Mouse (Mus musculus) adrenal gland, postnatal 36 days (tissue): ENCODE measurements around the gene Add3. TPM values are rescaled to one million over a fixed set of nuclear protein-coding genes. Genes with fewer than 3 reads are reported as not detected.

Experiments
- DNase-seq, 2 experiments: peaks; one replicate each; pipeline ENCODE4 v3.0.0; 2021; ENCODE audit warnings: mixed read lengths in 1 of 2
- total RNA-seq, 2 experiments: library from RNA; stranded (reverse); gene quantifications; 2 replicates each; pipeline ENCODE4 v1.2.3; 2021

The Add3 gene
- total RNA-seq, 2 experiments from 2014 or later, result 36.6 to 52.5 TPM

DNA sequence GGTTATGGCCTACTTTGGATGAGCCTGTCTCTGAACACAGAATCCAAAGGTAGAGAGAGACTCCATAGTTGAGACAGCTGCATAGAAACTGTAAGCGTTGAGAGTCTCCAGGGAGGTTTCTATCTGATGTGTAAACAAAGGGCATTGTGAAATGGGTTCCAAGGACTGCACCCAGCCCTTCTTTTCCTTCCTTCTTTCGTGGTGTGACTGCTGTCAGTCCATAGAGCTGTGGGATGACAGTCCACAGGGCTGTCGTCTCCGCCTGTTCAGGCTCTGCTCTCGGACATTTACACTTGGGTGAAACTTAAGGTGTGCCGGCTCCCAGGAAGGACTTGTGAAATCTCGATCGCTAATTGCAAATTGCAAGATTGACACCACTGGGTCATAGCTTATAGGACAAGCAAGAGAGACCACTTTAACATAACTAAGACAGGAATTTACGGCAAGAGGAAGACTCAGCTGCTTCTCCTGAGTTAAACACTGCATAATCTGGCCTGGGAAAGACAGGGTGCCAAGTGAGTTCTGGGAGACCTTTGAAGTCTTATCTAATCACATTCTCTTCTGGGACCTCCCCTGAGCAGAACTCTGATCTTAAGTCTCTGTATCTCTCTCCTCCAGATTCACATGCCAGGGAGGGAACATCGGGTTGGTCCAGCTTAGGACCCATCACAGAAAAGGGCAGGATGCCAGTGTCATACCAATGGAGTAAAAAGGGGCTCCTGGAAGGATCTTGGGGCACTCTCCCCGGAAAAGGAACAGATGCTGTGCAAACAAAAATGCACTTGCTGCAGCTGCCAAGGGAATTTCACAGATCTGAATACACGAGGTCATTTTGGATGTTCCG is 11.5 kb upstream of the Add3 start:
- DNase-seq, result no peak

DNA sequence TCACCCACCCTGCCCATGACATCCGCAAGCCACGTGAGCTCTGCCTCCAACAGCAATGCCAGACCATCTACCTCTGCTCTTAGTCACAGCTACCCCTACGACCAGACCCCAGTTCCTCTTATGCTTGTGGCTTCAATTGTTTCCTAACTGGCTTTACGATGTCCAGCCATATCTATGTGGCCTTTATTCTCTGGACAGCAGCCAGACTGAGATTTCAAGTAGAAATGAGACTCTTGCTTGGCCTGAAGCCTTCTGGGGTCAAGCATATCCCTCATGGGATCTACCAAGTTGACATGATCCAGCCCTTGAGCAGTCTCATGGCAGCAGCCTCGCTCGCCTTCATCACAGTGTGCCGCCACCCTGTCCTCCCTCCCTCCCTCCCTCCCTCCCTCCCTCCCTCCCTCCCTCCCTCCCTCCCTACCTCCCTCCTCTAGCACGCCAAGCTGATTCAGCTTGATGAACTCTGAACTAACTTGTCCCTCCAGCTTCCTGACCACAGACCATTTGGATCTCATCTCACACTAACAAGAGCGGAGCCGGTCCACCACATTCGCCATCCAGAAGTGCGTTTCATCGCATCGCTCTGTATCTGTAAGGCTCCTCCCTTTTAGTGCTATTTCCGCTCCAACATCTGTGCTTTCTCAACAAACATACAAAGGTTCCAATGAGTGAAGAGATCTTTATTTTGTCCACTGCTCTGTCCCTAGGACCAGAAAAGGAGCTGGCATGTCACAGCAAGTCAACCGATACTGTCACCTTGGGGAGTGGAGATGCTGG is 9.7 kb upstream of the Add3 start:
- no peak for DNase-seq

DNA sequence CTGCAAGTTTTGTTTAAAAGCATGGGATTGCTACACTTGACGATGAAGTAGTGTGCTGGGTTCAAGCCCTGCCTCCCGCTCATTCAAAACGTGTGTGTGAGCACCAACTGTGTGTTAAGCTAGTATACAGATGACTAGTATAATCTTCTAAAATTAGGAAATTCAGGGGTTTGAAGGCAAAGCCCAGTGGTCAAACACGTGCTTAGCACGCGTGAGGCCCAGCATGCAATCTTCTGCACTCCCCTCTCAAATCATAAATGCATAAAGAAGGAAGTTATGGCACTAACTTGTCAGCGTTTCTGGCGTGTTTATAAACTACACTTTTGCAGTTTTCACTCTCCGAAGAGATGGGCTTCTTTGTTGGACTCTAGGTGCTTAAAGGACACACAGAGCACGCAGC is 7.8 kb upstream of the Add3 start:
- DNase-seq, result no peak

DNA sequence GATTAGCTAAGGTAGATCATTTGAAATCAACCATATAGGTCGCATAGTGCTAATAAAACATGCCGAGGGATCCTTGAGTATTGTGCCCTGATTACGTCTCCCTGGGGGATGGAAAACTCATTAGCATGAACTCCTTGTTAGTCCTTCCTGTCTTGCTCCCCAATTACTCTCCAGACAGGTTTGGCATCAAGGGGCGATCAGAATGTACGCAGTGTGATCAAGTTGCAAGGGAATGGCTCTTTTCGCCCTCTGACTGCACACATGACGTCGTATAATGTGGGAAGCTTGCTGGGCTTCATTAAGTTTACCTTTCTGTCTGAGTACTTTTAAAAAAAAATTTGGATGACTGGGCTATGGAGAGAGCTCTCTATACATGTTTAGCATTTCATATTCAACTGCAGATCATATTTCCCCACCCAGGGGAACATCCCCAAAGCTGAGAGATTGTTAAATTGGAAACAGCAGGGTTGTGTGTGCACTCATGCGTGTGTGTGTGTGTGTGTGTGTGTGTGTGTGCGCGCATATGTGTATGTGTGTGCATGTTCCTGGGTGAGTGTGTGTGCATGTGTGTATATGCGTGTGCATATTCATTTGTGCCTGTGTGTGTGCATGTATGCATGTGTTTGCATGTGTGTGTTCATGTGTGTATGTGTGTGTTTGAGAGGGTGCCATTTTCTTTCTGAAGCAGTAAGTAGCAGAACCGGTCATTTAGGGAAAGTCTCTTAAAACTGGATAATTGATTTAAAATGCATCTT is 3.7 kb upstream of the Add3 start:
- no peak for DNase-seq

DNA sequence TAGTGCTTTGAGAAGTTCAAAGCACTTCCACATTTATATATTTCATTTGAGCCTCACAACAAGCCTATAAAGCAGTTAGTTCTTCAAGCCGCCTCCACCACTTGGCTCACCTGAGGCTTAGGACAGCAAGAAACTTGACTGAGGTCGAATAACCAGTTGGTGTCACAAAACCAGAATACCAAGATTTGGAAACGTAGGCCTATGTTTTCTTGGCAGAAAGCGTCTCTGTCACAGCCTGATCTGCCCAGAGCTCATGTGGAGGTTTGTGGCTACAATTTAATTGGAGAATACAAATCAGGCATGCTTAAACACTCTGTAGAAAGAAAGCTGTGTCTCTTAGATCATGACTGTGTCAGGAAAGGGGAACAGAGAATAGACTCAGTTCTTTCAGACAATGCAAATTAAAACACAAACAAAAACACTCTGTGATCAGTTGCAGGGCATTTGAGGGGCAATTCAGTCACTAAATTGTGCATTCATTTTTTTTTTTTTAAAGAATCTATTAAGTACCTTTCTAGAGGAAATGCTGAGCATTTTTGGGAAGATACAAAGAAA is 3.0 kb upstream of the Add3 start:
- no peak for DNase-seq

DNA sequence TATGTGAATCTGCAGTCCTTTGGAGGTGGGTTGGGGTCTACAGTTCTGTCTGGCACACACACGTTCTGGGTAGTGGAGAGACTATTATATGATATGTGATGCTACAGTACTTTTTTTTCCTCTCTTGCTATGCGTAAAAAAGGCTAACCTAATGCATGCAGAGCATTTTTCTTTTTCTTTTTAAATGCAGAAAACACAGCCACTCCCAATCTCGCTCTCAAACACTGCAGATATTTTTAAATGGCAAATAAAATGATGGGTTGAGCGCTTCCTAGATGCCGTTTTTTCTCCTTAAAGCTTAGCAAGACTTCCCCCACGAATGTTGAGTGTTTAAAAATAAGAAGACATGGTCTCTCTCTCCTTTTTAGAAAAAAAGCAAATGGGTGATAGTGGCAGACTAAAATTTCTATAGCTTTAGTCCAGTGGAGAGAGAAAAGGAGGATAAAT is 584 bp downstream of the Add3 start:
- DNase-seq, result no peak

DNA sequence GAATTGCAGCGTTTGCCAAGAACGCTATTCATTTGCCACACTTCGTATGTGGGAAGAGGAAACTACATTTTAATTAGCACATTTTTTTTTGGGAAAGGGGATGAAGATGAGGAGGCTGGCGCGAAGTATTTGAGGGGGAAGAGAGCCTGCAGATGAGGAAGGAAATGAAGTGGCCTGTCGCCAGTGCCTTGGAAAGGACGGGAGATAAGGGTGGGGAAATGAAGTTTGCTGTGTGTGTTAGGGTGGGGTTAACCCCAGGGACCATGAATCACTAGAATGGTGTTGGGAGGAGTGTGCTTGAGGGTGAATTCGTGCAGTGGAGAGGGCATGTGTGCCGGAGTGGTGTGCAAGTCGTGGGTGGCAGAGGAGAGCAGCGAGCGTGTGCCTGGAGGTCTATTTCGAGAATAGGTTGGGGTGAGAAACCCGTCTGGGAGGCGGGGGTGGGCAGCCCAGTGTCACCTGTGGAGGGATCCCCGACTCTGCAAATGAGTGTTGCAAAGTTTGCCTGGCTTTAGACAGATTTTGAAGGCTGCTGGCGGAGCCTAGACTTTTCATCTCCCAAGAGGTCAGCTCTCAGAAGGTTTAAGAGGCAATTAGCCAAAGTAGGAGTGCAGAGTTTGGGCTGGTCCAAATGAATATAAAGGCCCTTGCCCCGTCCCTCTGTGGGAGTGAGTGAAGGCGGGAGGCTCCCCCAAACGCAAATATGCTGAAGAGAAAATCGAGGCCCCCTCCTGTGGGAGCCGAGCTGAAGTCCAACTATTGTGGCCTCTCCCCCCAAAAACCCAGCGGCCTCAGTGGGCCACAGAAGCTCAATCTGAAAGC is 1.2 kb downstream of the Add3 start:
- peak; percentile 46 to 61 for DNase-seq

DNA sequence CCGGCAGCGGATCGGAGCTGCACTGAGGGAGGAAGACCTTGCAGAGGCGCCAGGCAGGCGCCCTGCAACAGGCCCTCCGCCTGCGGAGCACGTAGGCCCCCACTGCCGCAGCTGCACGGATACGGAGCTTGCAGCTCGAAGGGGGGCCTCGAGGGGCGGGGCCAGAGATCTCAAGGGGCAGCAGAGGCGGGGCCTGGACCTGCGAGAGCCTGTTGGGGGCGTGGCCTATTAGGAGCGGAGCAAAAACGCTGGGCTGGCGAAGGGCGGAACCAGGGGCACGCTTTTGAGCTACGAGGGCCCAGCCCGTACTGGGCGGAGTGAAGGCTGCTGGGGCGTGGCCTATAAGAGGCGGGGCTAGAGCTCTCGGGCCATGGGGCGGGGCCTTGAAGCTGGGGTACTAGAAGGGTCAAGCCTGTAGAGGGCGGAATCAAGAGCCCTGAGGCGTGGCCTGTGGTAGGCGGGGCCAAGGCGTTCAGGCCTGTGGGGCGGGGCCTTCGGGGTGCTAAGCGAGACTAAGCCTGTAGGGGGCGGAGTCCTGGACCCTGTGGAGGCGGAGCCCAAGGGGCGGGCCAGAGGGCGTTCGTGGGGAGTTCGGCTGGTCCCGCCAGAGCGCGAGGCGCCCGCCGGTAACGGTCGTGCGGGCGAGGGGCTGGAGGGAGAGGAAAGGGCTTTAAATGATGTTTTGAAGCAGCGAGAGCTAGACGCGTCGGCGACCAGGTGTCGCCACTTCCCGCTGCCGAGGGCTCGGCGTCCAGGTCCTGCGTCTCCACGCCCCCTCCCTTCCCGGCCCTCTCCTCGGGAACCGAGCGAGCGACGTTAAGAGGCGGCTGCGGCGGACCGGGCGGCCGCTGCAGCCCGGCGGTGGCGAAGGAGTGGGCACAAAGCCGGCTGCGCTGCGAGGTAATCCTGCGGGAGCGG is 2.2 kb downstream of the Add3 start:
- peak; percentile 100 for DNase-seq

DNA sequence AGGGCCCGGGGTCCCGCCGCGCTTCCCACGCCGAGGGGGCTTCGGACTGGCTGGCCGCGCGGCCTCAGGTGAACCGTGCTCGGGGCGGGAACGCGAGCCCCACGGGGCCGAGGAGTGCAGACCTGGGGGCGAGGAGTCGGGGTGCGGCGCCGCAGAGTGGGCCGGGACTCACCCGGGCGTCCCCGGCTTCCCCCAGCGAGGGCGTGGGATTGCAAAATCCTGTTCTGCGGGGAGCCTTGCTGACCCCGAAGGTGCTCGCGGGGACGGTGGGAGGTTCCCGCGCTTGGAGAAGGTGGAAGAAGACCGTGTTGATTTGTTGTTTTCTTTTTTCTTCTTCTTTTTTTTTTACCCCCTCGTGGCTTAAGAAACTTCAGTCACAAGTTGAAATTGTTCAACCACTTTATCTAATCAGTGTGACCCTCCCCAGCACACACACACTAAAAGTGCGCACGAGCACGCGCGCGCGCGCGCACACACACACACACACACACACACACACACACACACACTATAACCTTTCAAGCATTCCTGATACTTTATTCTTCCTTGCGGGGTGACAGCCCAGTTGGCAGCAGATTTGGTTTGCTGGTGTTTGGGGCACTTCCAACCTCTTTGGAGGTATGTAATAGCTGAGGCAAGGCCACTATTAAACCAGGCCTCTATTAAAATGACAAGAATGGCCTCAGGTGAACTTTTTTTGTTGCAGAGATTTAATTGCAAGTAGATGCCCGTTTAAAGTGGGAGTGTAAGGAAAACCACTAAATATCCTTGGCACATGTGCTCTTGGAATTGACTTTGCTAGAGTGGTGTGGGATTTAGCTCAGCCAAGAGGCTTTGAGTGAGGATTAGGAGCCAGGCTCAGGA is 3.1 kb downstream of the Add3 start:
- peak; percentile 42 to 58 for DNase-seq

DNA sequence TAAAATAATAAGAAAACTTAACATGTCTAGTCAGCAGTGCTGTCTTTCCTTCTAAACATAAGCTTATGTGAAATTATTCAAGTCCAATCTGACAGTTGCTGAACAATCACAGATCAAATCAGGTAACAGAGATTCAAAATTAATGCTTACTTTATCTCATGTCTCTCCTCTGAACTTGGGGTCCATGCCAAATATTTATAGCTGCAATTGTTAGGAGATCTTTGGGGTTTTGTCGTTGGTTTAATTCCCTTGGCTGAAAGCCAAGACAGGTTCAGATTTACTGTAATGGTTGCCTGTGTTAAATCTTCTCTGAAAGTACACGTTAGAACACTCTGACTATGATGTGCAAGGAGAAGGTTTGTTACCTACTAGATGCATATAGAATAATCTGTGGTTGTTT is 4.8 kb downstream of the Add3 start:
- no peak for DNase-seq

DNA sequence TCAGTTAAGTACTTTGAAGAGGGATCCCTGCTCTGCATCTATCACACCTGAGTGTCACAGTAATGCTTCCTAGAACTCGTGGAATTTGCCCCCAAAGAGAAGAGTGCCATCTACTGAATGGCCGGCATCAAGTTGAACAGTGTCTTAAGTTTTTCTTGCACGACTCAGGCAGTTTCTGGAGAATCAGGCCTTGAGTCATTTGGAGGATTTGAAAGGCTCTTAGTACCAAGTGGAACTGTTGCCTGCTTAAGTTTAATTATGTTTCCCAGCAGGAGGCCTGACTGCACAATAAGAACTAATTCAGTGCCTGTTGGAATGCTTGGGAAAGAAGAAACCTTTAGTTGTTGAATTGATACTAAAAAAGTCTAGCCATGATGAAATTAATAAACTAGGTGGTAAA is 9.1 kb downstream of the Add3 start:
- no peak for DNase-seq

DNA sequence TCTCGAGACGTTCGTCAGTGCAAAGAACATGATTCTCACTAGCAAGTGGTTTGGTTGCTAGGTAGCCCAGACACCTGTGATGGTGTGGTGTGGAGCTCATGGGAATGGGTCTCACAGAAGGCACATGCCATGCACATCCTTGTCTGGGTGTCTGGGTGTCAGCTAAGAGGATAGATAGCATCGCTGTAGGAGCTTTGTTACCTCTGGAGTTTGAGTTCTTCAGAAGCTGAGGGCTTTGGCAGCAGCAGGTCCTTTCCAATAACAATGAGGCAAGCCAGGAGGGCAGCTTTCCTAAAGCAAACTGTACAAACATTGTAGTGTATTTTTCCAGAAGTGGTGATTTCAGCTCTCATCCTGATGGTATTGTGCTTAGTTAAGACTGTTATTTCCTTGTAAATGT is 12.2 kb downstream of the Add3 start:
- DNase-seq, result no peak

DNA sequence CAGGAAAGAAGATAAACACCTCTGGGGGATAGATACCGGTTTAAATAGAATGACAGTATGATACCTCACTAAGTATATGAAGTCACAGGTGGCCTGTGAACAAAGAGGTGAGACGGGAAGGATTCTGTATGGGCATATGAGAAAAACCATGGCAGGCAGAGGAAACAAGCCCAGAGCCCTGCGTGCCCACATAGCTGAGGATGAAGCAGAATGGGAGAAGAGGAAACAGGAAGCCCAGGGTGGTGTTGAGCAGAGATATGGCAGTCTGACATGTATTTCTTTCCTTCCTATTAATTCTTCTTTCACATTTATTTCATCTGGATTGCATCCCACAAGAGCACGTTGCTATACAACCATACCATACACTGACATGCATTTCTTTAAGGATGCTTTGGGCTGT is 12.9 kb downstream of the Add3 start:
- no peak for DNase-seq

DNA sequence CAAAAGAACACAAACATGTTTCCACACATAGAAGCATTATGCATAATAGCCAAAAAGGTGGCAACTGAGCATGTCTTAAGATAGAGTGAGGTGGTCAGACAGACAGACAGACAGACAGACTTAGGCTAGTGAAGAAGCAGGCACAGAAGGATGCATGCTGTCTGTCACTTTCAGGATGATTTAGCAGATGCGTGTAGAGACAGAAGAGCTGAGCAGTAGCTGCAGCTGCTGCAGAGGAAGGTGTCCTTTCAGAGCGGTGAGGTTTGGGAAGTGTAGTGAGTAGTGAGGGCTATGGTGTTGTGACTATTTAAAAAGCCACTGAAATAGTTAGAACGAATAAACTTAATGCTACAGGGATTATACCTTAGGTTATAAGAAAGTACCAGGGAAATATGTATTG is 13.9 kb downstream of the Add3 start:
- DNase-seq, result no peak

DNA sequence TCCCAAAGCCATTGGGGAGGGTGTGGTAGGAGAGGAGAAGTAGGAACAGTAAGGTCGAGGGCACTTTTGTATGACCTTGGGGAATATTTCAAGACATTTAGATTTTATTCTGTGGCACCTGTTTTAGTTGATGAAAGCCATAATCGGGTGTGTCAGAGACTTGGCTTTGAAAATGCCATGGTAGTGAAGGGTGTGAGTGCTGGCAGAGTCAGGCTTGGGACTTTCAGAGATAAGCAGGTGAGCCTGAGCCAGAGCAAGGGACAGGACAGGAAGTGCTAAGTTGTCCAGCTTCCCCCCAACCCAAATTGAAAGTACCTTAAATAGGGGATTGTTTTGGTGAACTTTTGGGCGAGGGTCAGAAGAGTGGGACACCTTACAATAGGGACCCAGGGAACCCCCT is 16.1 kb downstream of the Add3 start:
- DNase-seq, result no peak

DNA sequence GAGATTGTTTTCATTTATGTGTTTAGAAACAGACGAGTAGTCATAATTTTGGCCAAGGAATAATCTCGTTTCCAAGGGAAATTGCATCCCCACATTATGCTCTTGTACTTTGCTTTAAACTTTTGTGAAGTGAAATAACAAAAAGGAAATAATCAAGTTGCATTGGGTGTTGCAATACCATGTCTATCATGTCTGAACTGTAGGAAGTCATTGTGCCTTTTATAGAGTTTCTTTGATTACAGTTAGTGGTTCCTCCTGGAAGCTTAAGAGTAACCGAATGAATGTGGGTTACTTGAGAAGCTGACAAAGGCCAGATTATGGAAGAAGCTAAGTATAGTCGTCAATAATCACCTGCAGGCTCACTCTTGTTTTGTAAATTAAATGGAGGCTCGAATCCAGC is 16.9 kb downstream of the Add3 start:
- DNase-seq, result no peak

DNA sequence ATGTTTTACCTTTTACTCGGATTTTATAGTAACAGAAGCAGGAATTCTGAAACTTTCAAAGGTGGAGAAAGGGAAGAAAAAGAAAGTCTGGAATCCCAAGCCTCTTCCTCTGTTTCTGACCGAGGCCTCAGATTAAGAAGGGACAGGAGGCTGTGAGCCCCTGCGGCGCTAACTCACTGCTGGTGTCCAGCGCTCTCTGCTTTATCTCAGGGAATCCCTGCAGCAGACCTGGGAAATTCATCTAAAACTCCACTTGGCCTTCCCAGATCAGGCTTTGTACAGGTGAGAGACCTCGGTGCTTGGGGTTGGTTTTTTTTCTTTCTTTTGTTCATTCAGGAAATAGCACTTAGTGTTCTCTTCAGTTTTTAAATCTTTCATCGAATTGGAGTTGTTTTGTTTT is 19.1 kb downstream of the Add3 start:
- no peak for DNase-seq

DNA sequence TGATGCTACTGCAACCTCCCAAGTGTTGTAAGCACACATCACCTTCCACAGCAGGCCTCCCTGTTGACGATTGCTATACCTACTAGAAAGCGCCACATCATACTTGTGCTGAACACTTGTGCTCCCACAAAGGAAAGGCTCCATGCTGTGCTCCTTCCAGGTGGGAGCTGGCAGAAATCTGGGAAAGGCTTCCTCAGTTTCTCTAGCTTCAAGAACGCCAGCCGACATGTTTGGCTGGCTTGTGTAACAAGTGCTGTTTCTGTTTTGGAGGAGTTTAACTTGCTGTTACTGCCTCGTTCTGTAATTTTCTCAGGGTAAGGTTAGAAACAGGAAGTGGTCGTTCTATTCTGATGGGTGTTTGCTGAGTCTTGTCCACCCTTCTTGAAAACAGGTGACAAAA is 22.7 kb downstream of the Add3 start:
- DNase-seq, result no peak

DNA sequence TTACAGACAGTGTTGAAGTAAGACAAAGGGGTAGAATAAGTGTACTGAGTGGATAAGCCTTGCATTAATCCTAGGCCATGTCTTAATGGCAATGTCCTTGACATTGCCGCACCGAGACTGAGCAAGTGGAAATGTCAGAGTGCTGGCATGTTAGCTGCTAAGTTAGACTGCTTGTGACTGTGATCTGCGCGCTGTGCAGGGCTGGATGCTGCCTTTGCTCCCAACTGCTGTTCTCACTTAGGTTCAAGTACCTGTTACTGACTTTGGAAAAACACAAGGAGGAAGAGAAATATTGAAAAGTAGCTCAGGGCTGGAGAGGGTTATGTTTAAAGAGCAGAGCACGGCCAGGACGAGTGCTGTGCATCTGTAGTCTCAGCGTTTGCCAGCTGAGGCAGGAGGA is 24.4 kb downstream of the Add3 start:
- peak in 1 of 2 experiments; percentile 18 for DNase-seq
